Mouse (Mus musculus) right cerebral cortex, adult 18-20 months (tissue): ENCODE results near the gene Thtpa.

ENCODE experiments used
- DNase-seq: peaks from one replicate; pipeline ENCODE4 v3.0.0; 2022; ENCODE audit warnings: mixed read lengths

Gene Thtpa

GRCm38 (mm10) chr14:55148363-55148915, 53.9 kb downstream of the Thtpa start:
- peak; percentile 72 for DNase-seq
